Mouse (Mus musculus) urinary bladder, postnatal 10 days (tissue): ENCODE measurements around the gene Lhcgr.
"Not testable (repeated sequence)": the region's sequence is repeated elsewhere in the genome, so short reads cannot be mapped to it uniquely, and the experiment has no call there.

Source experiments
- DNase-seq: peaks from one replicate; pipeline ENCODE4 v3.0.0; 2022; ENCODE audit warnings: low spot score

Lhcgr gene

GRCm38 (mm10) chr17:88791440-88792152 lies at the start of gene Lhcgr:
Lhcgr (minus strand) TSS chr17:88791990.
- no peak for DNase-seq

- no peak for DNase-seq
These were observed 25.8 kb upstream of the Lhcgr start for GRCm38 (mm10) chr17:88817601-88818000.

- not testable (repeated sequence) for DNase-seq
These were observed 21.2 kb upstream of the Lhcgr start for GRCm38 (mm10) chr17:88812943-88813342.

GRCm38 (mm10) chr17:88810807-88811206 lies 19.0 kb upstream of the Lhcgr start:
- no peak for DNase-seq

- no peak for DNase-seq
These were observed 14.6 kb upstream of the Lhcgr start for GRCm38 (mm10) chr17:88806421-88806820.

- DNase-seq, result no peak
These were observed 11.7 kb upstream of the Lhcgr start for GRCm38 (mm10) chr17:88803441-88803840.

GRCm38 (mm10) chr17:88790680-88791079 lies 1.1 kb downstream of the Lhcgr start:
- no peak for DNase-seq

- DNase-seq, result no peak
These were observed 3.4 kb downstream of the Lhcgr start for GRCm38 (mm10) chr17:88788392-88788791.

- no peak for DNase-seq
These were observed 4.9 kb downstream of the Lhcgr start for GRCm38 (mm10) chr17:88786881-88787280.

GRCm38 (mm10) chr17:88786385-88786784 lies 5.4 kb downstream of the Lhcgr start:
- no peak for DNase-seq

GRCm38 (mm10) chr17:88779148-88779547 lies 12.6 kb downstream of the Lhcgr start:
- DNase-seq, result no peak

GRCm38 (mm10) chr17:88774103-88774526 lies 17.7 kb downstream of the Lhcgr start:
- DNase-seq, result no peak

- DNase-seq, result no peak
These were observed 21.7 kb downstream of the Lhcgr start for GRCm38 (mm10) chr17:88770081-88770480.

GRCm38 (mm10) chr17:88769283-88769859 lies 22.4 kb downstream of the Lhcgr start:
- no peak for DNase-seq

- DNase-seq, result no peak
These were observed 24.9 kb downstream of the Lhcgr start for GRCm38 (mm10) chr17:88766857-88767256.

- no peak for DNase-seq
These were observed 27.7 kb downstream of the Lhcgr start for GRCm38 (mm10) chr17:88764136-88764485.

GRCm38 (mm10) chr17:88763396-88764135 lies 28.2 kb downstream of the Lhcgr start:
- no peak for DNase-seq

GRCm38 (mm10) chr17:88758003-88758437 lies 33.8 kb downstream of the Lhcgr start:
- no peak for DNase-seq

- no peak for DNase-seq
These were observed 36.0 kb downstream of the Lhcgr start for GRCm38 (mm10) chr17:88755776-88756175.

GRCm38 (mm10) chr17:88753472-88753857 lies 38.3 kb downstream of the Lhcgr start:
- DNase-seq, result no peak

- DNase-seq, result no peak
These were observed 38.8 kb downstream of the Lhcgr start for GRCm38 (mm10) chr17:88752827-88753471.

- no peak for DNase-seq
These were observed 42.1 kb downstream of the Lhcgr start for GRCm38 (mm10) chr17:88749646-88750045.

GRCm38 (mm10) chr17:88706231-88706649 lies 85.5 kb downstream of the Lhcgr start:
- no peak for DNase-seq
